Mouse (Mus musculus) midbrain, embryonic 15.5 days (tissue): ENCODE results near the gene Gm11568. TPM values are rescaled to one million over a fixed set of nuclear protein-coding genes. Genes with fewer than 3 reads are reported as not detected.

Source experiments
- polyA plus RNA-seq: library from polyadenylated mRNA; unstranded; fragments of >200 nt; fragmentation: Nextera tagmentation; extraction: Ambion mirVana; gene quantifications from 2 replicates; pipeline ENCODE4 v1.2.1, GENCODE M21; 2015

Gm11568 gene
- polyA plus RNA-seq, 1 experiment from 2014 or later = not detected

Other genes starting within 250 kb of the Gm11568 start
- not detected in 2 replicates for gene Gm11937, start 247.7 kb upstream of the Gm11568 start, polyA plus RNA-seq
- not detected in 2 replicates for gene Krtap2-4, start 243.1 kb upstream of the Gm11568 start, polyA plus RNA-seq
- gene Gm11562, start 237.5 kb upstream of the Gm11568 start, polyA plus RNA-seq = not detected in 2 replicates
- gene Krtap4-1, start 229.7 kb upstream of the Gm11568 start, polyA plus RNA-seq = not detected in 2 replicates
- gene Krtap4-2, start 222.8 kb upstream of the Gm11568 start, polyA plus RNA-seq = not detected in 2 replicates
- gene Krtap4-7, start 213.8 kb upstream of the Gm11568 start, polyA plus RNA-seq = not detected in 2 replicates
- not detected in 2 replicates for gene Gm11555, start 207.7 kb upstream of the Gm11568 start, polyA plus RNA-seq
- gene Gm11563, start 199.0 kb upstream of the Gm11568 start, polyA plus RNA-seq = not detected in 2 replicates
- gene Krtap4-6, start 192.0 kb upstream of the Gm11568 start, polyA plus RNA-seq = not detected in 2 replicates
- gene Gm14190, start 167.2 kb upstream of the Gm11568 start, polyA plus RNA-seq = not detected in 2 replicates
- gene Gm14180, start 123.6 kb upstream of the Gm11568 start, polyA plus RNA-seq = not detected in 2 replicates
- not detected in 2 replicates for gene Gm11595, start 85.0 kb upstream of the Gm11568 start, polyA plus RNA-seq
- gene Krtap4-8, start 77.2 kb upstream of the Gm11568 start, polyA plus RNA-seq = not detected in 2 replicates
- gene Krtap4-9, start 72.7 kb upstream of the Gm11568 start, polyA plus RNA-seq = not detected in 2 replicates
- not detected in 2 replicates for gene Gm11596, start 64.5 kb upstream of the Gm11568 start, polyA plus RNA-seq
- gene Gm11569, start 59.0 kb upstream of the Gm11568 start, polyA plus RNA-seq = not detected in 2 replicates
- not detected in 2 replicates for gene Gm11554, start 53.5 kb upstream of the Gm11568 start, polyA plus RNA-seq
- gene Krtap4-13, start 48.0 kb upstream of the Gm11568 start, polyA plus RNA-seq = not detected in 2 replicates
- not detected in 2 replicates for gene Gm11564, start 42.3 kb upstream of the Gm11568 start, polyA plus RNA-seq
- not detected in 2 replicates for gene 2300003K06Rik, start 19.9 kb upstream of the Gm11568 start, polyA plus RNA-seq
- not detected in 2 replicates for gene Krtap4-16, start 6.3 kb upstream of the Gm11568 start, polyA plus RNA-seq
- gene Gm11559, start 6.6 kb downstream of the Gm11568 start, polyA plus RNA-seq = not detected in 2 replicates
- not detected in 2 replicates for gene Krtap9-1, start 15.5 kb downstream of the Gm11568 start, polyA plus RNA-seq
- not detected in 2 replicates for gene Gm11567, start 21.3 kb downstream of the Gm11568 start, polyA plus RNA-seq
- gene Krtap31-1, start 50.0 kb downstream of the Gm11568 start, polyA plus RNA-seq = not detected in 2 replicates
- not detected in 2 replicates for gene Gm11565, start 56.8 kb downstream of the Gm11568 start, polyA plus RNA-seq
- gene Krtap31-2, start 78.4 kb downstream of the Gm11568 start, polyA plus RNA-seq = not detected in 2 replicates
- gene Krtap9-5, start 90.6 kb downstream of the Gm11568 start, polyA plus RNA-seq = not detected in 2 replicates
- not detected in 2 replicates for gene Krtap29-1, start 121.1 kb downstream of the Gm11568 start, polyA plus RNA-seq
- gene Krtap16-1, start 128.7 kb downstream of the Gm11568 start, polyA plus RNA-seq = not detected in 2 replicates
- 1.1 and 1.3 TPM in 2 replicates for gene Krtap17-1, start 136.1 kb downstream of the Gm11568 start, polyA plus RNA-seq
- gene Krt33a, start 158.3 kb downstream of the Gm11568 start, polyA plus RNA-seq = not detected in 2 replicates
- not detected in 2 replicates for gene Krt33b, start 172.0 kb downstream of the Gm11568 start, polyA plus RNA-seq
- not detected in 2 replicates for gene Krt34, start 183.6 kb downstream of the Gm11568 start, polyA plus RNA-seq
- gene Krt31, start 192.6 kb downstream of the Gm11568 start, polyA plus RNA-seq = not detected in 2 replicates
- gene Krt32, start 230.3 kb downstream of the Gm11568 start, polyA plus RNA-seq = not detected in 2 replicates
- gene Krt35, start 238.3 kb downstream of the Gm11568 start, polyA plus RNA-seq = not detected in 2 replicates
- gene Krt36, start 247.7 kb downstream of the Gm11568 start, polyA plus RNA-seq = not detected in 2 replicates